Mouse (Mus musculus) ES-E14 (cell line): ENCODE measurements around the gene Mex3d.

Experiments
- CHD2 ChIP-seq: IDR thresholded peaks from 2 replicates; pipeline ENCODE4 v1.6.1; 2014; ENCODE audit warnings: mild to moderate bottlenecking, low read depth, low read length, inconsistent platforms
- HCFC1 ChIP-seq: IDR thresholded peaks from 2 replicates; pipeline ENCODE4 v1.6.1; 2012; ENCODE audit warnings: low read length, inconsistent platforms, borderline replicate concordance; ENCODE audit not compliant: insufficient read depth
- MAFK ChIP-seq: IDR thresholded peaks from 2 replicates; pipeline ENCODE4 v1.6.1; 2014; ENCODE audit warnings: mild to moderate bottlenecking, low read depth, low read length, inconsistent platforms; ENCODE audit not compliant: insufficient read depth
- ZC3H11A ChIP-seq: IDR thresholded peaks from 2 replicates; pipeline ENCODE4 v1.6.1; 2012; ENCODE audit warnings: low read depth, mild to moderate bottlenecking, inconsistent platforms, low read length, borderline replicate concordance
- ZNF384 ChIP-seq: IDR thresholded peaks from 2 replicates; pipeline ENCODE4 v1.6.1; 2012; ENCODE audit warnings: low read depth, low read length, inconsistent platforms

- TF ChIP-seq CHD2: no peak
- TF ChIP-seq MAFK: peak; percentile 77
- TF ChIP-seq ZC3H11A: no peak
- TF ChIP-seq HCFC1: no peak
- TF ChIP-seq ZNF384: no peak
Observed at GRCm38 (mm10) chr10:80398719-80399190, 11.3 kb upstream of the Mex3d start.
